Mouse (Mus musculus): ENCODE measurements around the gene Clcf1.

Gene Clcf1

GRCm38 (mm10) chr19:4214071-4214770 is at the start of gene Clcf1, which contains the start of gene AC109138.7:
Gene Clcf1, plus strand, starts transcription at chr19:4214238.
Gene AC109138.7, plus strand, starts transcription at chr19:4214357.
- peak; percentile 71 for DNase-seq (ENCODE audit: low read depth, low spot score)

GRCm38 (mm10) chr19:4164721-4165120 is 49.3 kb upstream of the Clcf1 start:
- peak; percentile 34 for DNase-seq (ENCODE audit: low read depth, low spot score)

- no peak for DNase-seq (ENCODE audit: low read depth, low spot score)
Measured at GRCm38 (mm10) chr19:4166678-4167476, 47.2 kb upstream of the Clcf1 start.

GRCm38 (mm10) chr19:4169378-4169784 is 44.7 kb upstream of the Clcf1 start:
- peak; percentile 99 for DNase-seq (ENCODE audit: low read depth, low spot score)

- DNase-seq (ENCODE audit: low read depth, low spot score) = no peak
Measured at GRCm38 (mm10) chr19:4169810-4170209, 44.2 kb upstream of the Clcf1 start.

GRCm38 (mm10) chr19:4170723-4171392 is 43.2 kb upstream of the Clcf1 start:
- no peak for DNase-seq (ENCODE audit: low read depth, low spot score)

GRCm38 (mm10) chr19:4171393-4172290 is 42.4 kb upstream of the Clcf1 start:
- no peak for DNase-seq (ENCODE audit: low read depth, low spot score)

- no peak for DNase-seq (ENCODE audit: low read depth, low spot score)
Measured at GRCm38 (mm10) chr19:4172925-4173324, 41.1 kb upstream of the Clcf1 start.

GRCm38 (mm10) chr19:4175368-4175947 is 38.6 kb upstream of the Clcf1 start, which contains the start of gene Carns1:
Gene Carns1, minus strand, starts transcription at chr19:4175479.
- DNase-seq (ENCODE audit: low read depth, low spot score) = no peak

- DNase-seq (ENCODE audit: low read depth, low spot score) = no peak
Measured at GRCm38 (mm10) chr19:4180411-4180810, 33.6 kb upstream of the Clcf1 start.

- no peak for DNase-seq (ENCODE audit: low read depth, low spot score)
Measured at GRCm38 (mm10) chr19:4181892-4182291, 32.1 kb upstream of the Clcf1 start.

- no peak for DNase-seq (ENCODE audit: low read depth, low spot score)
Measured at GRCm38 (mm10) chr19:4183689-4184088, 30.3 kb upstream of the Clcf1 start.

GRCm38 (mm10) chr19:4184976-4185975 is 28.8 kb upstream of the Clcf1 start:
- no peak for DNase-seq (ENCODE audit: low read depth, low spot score)

GRCm38 (mm10) chr19:4187303-4187702 is 26.7 kb upstream of the Clcf1 start:
- no peak for DNase-seq (ENCODE audit: low read depth, low spot score)

GRCm38 (mm10) chr19:4189051-4189620 is 24.9 kb upstream of the Clcf1 start:
- no peak for DNase-seq (ENCODE audit: low read depth, low spot score)

- DNase-seq (ENCODE audit: low read depth, low spot score) = peak; percentile 92
Measured at GRCm38 (mm10) chr19:4190831-4191334, 23.2 kb upstream of the Clcf1 start, which contains the start of gene Tbc1d10c. Gene Tbc1d10c, minus strand, starts transcription at chr19:4191284.

- peak; percentile 98 for DNase-seq (ENCODE audit: low read depth, low spot score)
Measured at GRCm38 (mm10) chr19:4191528-4192250, 22.3 kb upstream of the Clcf1 start, which contains the start of gene Ppp1ca. Gene Ppp1ca, plus strand, starts transcription at chr19:4192065.

Data from A20 (cell line).